Mouse (Mus musculus): ENCODE data around the gene Kndc1. TPM values are rescaled to one million over a fixed set of nuclear protein-coding genes. Genes with fewer than 3 reads are reported as not detected.

Gene Kndc1
- polyA plus RNA-seq, 3 experiments from 2014 or later: 0.20 to 0.49 (median 0.38) TPM

GRCm38 (mm10) chr7:139990864-139991394, 96.4 kb downstream of the Kndc1 start:
- no peak for ATAC-seq

Other genes with a start within 250 kb of the Kndc1 start
- not detected for gene Cfap46, start 210.9 kb upstream of the Kndc1 start, polyA plus RNA-seq (2017; shearing (Covaris generic))
- not detected for gene Adgra1, start 60.5 kb upstream of the Kndc1 start, polyA plus RNA-seq (2017; shearing (Covaris generic))
- gene Utf1, start 49.1 kb downstream of the Kndc1 start, polyA plus RNA-seq (2017; shearing (Covaris generic)): 1 to 10 TPM; 3.3 to 5.0 (median 3.6) TPM
- gene 6430531B16Rik, start 84.1 kb downstream of the Kndc1 start, polyA plus RNA-seq (2017; shearing (Covaris generic)): 1 to 10 TPM in 2 of 3 experiments, under 1 TPM in 1; 0.66 to 1.5 (median 1.0) TPM
- gene Adam8, start 97.9 kb downstream of the Kndc1 start, polyA plus RNA-seq (2017; shearing (Covaris generic)): 10 to 100 TPM in 2 of 3 experiments, 1 to 10 TPM in 1; 8.8 to 59.4 (median 13.1) TPM
- 10 to 100 TPM; 25.0 to 30.1 (median 25.7) TPM for gene Zfp511, start 141.7 kb downstream of the Kndc1 start, polyA plus RNA-seq (2017; shearing (Covaris generic))
- 10 to 100 TPM; 24.8 to 32.5 (median 28.0) TPM for gene Tubgcp2, start 142.0 kb downstream of the Kndc1 start, polyA plus RNA-seq (2017; shearing (Covaris generic))
- gene Msx3, start 154.4 kb downstream of the Kndc1 start, polyA plus RNA-seq (2017; shearing (Covaris generic)): not detected
- gene Caly, start 187.9 kb downstream of the Kndc1 start, polyA plus RNA-seq (2017; shearing (Covaris generic)): not detected
- gene Prap1, start 198.7 kb downstream of the Kndc1 start, polyA plus RNA-seq (2017; shearing (Covaris generic)): not detected
- gene Fuom, start 207.7 kb downstream of the Kndc1 start, polyA plus RNA-seq (2017; shearing (Covaris generic)): 10 to 100 TPM; 11.6 to 13.9 (median 12.7) TPM
- 1 to 10 TPM; 1.9 to 5.3 (median 3.8) TPM for gene Paox, start 221.1 kb downstream of the Kndc1 start, polyA plus RNA-seq (2017; shearing (Covaris generic))
- 10 to 100 TPM; 73.3 to 94.2 (median 81.1) TPM for gene Echs1, start 221.8 kb downstream of the Kndc1 start, polyA plus RNA-seq (2017; shearing (Covaris generic))
- 10 to 100 TPM; 16.4 to 28.8 (median 22.9) TPM for gene Mtg1, start 242.9 kb downstream of the Kndc1 start, polyA plus RNA-seq (2017; shearing (Covaris generic))

Measured in inflammation-experienced regulatory T-cells, adult 6 months (primary cell).